Mouse (Mus musculus) limb, embryonic 14.5 days (tissue): Measurements from ENCODE around the gene Slc6a19. TPM values are rescaled to one million over a fixed set of nuclear protein-coding genes. Genes with fewer than 3 reads are reported as not detected.

Source experiments
- ATAC-seq: fragments of 200-750 bp; cut with Nextera tagmentation; 2 replicates; pipeline ENCODE4 v1.8.0; 2017; ENCODE audit warnings: low read depth, moderate number of reproducible peaks, moderate TSS enrichment; ENCODE audit not compliant: low FRiP score
- DNase-seq: peaks from one replicate; pipeline ENCODE4 v3.0.0-alpha.2; 2015; ENCODE audit warnings: low spot score
- H3K27ac ChIP-seq: fragments of 300-500 bp; sonication (generic); replicated peaks from 2 replicates; pipeline ENCODE4 v1.5.1; 2014; ENCODE audit warnings: low read depth, mild to moderate bottlenecking, low read length, moderate library complexity, mixed read lengths
- H3K27me3 ChIP-seq: fragments of 300-500 bp; sonication (generic); 2 replicates; pipeline ENCODE4 v1.6.1; 2014; ENCODE audit warnings: low read length, mixed read lengths; ENCODE audit not compliant: control insufficient read depth, insufficient read depth
- H3K36me3 ChIP-seq: fragments of 300-500 bp; sonication (generic); 2 replicates; pipeline ENCODE4 v1.6.1; 2014; ENCODE audit warnings: mild to moderate bottlenecking, low read length, moderate library complexity, mixed read lengths; ENCODE audit not compliant: control insufficient read depth, insufficient read depth
- H3K4me1 ChIP-seq: fragments of 300-500 bp; sonication (generic); 2 replicates; pipeline ENCODE4 v1.6.1; 2014; ENCODE audit warnings: antibody characterized with exemption, low read length, mixed read lengths; ENCODE audit not compliant: control insufficient read depth, insufficient read depth
- H3K4me2 ChIP-seq: fragments of 300-500 bp; sonication (generic); replicated peaks from 2 replicates; pipeline ENCODE4 v1.6.1; 2014; ENCODE audit warnings: low read depth, mild to moderate bottlenecking, low read length, moderate library complexity; ENCODE audit not compliant: severe bottlenecking
- H3K4me3 ChIP-seq: fragments of 300-500 bp; sonication (generic); replicated peaks from 2 replicates; pipeline ENCODE4 v1.5.1; 2014; ENCODE audit warnings: low read length
- H3K9ac ChIP-seq: fragments of 300-500 bp; sonication (generic); 2 replicates; pipeline ENCODE4 v1.6.1; 2014; ENCODE audit warnings: mild to moderate bottlenecking, low read depth, low read length, moderate library complexity; ENCODE audit not compliant: severe bottlenecking
- H3K9me3 ChIP-seq: fragments of 300-500 bp; sonication (generic); 2 replicates; pipeline ENCODE4 v1.6.1; 2016; ENCODE audit warnings: low read length; ENCODE audit not compliant: control insufficient read depth
- POLR2A ChIP-seq: fragments of 200-500 bp; IDR thresholded peaks from 2 replicates; pipeline ENCODE4 v1.8.0; 2012; ENCODE audit warnings: inconsistent platforms, mild to moderate bottlenecking, moderate library complexity, borderline replicate concordance; ENCODE audit not compliant: insufficient read depth, insufficient read length; ENCODE audit errors: extremely low read depth
- WGBS: fragments of 180-500 bp; shearing (Covaris S2); extraction: QIAGEN DNeasy Blood & Tissue Kit; methylation state at CpG from one replicate; pipeline ENCODE4 v1.1.7; 2014; 5-methylcytosine and 5-hydroxymethylcytosine counted together
- polyA plus RNA-seq, 2 experiments: library from polyadenylated mRNA; depleted of rRNA in 1 of 2; stranded (reverse) in 1 of 2; unstranded in 1 of 2; fragments of >200 nt; fragmentation: Nextera tagmentation in 1 of 2; extraction: Ambion mirVana in 1 of 2; gene quantifications; 2 replicates each; pipeline versions ENCODE4 v1.2.1 to v1.2.3; 2012 to 2014

Gene Slc6a19
- polyA plus RNA-seq, 2 experiments, result not detected

DNA sequence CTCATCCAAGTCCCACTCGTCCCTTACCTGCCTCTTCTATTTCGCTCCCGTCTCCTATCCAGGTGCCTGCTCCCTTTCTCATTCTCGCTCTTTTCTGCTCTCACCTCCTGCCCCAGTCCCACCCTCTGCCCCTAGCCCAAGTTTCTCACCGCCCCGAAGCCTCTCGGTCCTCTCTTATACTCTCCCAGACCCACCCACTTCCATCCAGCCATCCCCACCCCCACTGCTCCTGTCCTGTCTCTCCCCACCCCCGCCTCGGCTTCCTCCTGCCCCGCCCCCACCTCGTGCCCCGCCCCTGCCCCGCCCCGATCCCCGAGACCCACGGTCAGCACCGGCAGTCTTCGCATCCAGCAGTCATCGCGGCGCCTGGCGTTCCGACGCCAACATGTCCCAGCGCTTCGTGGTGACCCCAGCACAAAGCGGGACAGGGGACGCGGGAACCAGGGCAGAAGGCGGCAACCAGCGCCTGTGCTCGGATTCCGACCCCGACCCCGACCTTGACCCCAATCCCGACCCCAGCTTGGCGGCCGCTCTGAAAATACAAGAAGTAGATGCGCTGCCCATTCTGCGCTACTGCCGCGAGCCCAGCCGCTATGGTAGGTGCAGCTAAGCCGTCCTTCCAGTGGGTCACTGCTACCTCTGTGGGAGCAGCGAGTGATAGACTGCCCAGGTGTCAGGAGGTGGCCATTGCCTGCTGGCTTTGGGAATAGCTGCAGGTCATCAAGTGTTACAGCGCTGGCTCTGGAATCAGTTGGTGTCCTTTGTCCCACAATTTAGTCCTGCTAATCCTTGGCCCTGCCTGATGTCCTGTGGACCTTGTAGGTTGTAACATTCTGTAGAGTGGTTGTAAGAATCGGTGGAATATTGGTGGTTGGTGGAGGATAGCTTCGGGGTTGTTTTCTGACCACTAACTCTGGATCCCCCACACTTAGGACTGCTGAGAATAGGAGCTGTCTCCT is 28.4 kb upstream of the Slc6a19 start, which contains the start of gene Slc12a7:
Slc12a7 (plus strand) TSS at position 353 of the 959 bp plus-strand sequence.
- Histone ChIP-seq H3K36me3 (no peaks in the 10 kb centered on the region), H3K4me3 (peak within 1 kb of the TSS; percentile 36), H3K4me1 (peaks cover 8% of the 10 kb centered on the region), H3K9me3 (no peaks in the 10 kb centered on the region), H3K27me3 (0 out of 2 replicates have a peak, but pooled peaks cover 8% of the 10 kb centered on the region), H3K27ac (no peak within 1 kb of the TSS), H3K4me2 (peak within 1 kb of the TSS; percentile 71), H3K9ac (peak within 1 kb of the TSS; percentile 43)
- DNase-seq (no peak), ATAC-seq (0 out of 2 replicates have a peak, but pooled peaks have one; percentile 27)
- WGBS, result 4% methylated on average over 43 of the region's 48 CpGs
- no peak for TF ChIP-seq POLR2A

DNA sequence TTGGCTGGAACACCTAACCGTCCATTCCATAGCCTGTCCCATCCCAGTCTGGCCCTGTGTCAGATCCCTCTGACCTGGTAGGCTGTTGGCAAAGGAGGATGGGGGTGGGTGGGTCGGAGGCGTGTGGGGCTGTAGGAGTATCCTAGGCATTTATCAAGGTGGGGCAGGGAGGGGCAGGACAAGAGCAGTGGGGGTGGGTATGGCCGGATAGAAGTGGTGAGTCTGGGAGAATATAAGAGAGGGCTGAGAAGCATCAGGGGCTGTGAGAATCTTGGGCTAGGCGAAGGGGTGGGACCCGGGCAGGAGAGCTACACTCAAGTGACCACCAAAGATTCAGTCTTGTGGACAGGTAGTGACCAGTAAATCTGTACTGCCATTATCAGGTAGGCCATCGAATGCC is 27.6 kb upstream of the Slc6a19 start:
- peak overlapping the region; percentile 71 for H3K4me2 ChIP-seq
- H3K4me1 ChIP-seq, result peaks cover 8% of the 10 kb centered on the region
- ATAC-seq, result no peak
- no peaks in the 10 kb centered on the region for H3K9me3 ChIP-seq
- peak overlapping the region; percentile 36 for H3K4me3 ChIP-seq
- DNase-seq, result no peak
- 0 out of 2 replicates have a peak, but pooled peaks cover 8% of the 10 kb centered on the region for H3K27me3 ChIP-seq
- no peak overlapping the region for H3K27ac ChIP-seq
- H3K9ac ChIP-seq, result no peak overlapping the region
- WGBS, result 67% methylated on average over 7 of the region's 7 CpGs
- no peak for TF ChIP-seq POLR2A
- no peaks in the 10 kb centered on the region for H3K36me3 ChIP-seq

DNA sequence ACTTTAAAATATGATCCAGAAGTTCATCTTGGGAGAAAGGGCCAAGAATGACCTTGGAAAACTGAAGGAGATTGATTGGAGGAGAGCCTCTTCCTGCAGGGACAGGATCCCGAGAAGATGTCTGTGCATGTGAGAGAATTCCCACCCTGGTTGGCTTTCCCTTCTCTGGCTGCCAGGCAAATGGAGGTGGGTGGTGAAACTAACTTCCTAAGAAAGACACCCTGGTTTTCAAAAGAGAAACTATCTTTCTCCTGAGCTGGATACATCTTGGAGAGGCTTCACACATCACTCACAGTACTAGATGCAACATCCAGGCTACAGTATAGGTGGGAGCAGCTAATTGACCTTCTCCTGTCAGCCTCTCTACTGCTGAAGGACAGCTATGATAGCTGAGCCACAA is 26.2 kb upstream of the Slc6a19 start:
- Histone ChIP-seq H3K36me3 (no peaks in the 10 kb centered on the region), H3K4me3 (no peak overlapping the region), H3K4me2 (no peak overlapping the region), H3K27ac (no peak overlapping the region), H3K4me1 (peaks cover 8% of the 10 kb centered on the region), H3K27me3 (0 out of 2 replicates have a peak, but pooled peaks cover 8% of the 10 kb centered on the region), H3K9ac (no peak overlapping the region), H3K9me3 (no peaks in the 10 kb centered on the region)
- TF ChIP-seq POLR2A, result no peak
- DNase-seq, result no peak
- WGBS, result 62% methylated on average over 1 of the region's 1 CpGs
- ATAC-seq, result no peak

DNA sequence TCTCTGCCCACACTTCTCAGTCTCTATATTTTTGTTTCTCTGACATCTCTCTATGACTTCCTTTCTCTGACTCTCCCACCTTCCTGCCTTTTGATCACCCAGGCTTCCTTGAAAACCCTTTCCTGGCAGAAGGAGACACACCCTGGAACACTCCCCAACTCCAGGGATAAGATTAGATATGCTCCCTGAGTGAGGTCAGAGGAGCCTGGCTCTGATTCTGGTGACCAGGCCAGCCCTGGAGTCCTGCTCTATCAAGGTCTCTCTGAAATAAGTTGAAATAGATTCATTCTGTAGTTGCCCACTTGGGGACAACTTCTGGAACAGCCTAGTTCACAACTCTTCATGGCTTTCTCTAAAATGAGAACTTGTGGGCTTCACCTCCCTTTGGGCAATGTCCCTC is 24.0 kb upstream of the Slc6a19 start:
- Histone ChIP-seq H3K4me1 (peaks cover 8% of the 10 kb centered on the region), H3K9me3 (no peaks in the 10 kb centered on the region), H3K27me3 (0 out of 2 replicates have a peak, but pooled peaks cover 7% of the 10 kb centered on the region), H3K4me2 (no peak overlapping the region), H3K27ac (no peak overlapping the region), H3K36me3 (no peaks in the 10 kb centered on the region), H3K9ac (no peak overlapping the region), H3K4me3 (no peak overlapping the region)
- no peak for DNase-seq
- ATAC-seq, result no peak
- no peak for TF ChIP-seq POLR2A

DNA sequence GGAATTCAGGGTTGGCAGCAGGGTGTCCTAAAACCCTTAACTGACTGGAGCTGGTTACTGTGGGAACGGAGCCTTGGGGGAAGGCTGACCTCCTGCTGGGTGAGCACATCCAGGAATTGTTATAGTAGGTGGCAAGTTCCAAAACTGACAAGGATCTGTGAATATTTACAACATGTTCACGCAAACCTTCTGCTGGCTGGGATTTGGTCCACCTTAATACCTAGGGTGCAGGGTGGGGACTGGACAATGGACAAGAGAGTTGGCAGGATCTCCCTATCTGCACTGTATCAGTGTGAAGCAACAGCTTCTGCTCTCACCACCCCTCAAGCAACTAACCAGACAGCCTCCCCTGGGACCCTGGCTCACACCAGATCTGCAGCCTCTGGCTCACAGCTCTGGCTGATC is 23.0 kb upstream of the Slc6a19 start:
- Histone ChIP-seq H3K36me3 (no peaks in the 10 kb centered on the region), H3K4me2 (no peak overlapping the region), H3K4me1 (peaks cover 4% of the 10 kb centered on the region; the same call in 1 of the 2 replicates), H3K9ac (no peak overlapping the region), H3K4me3 (no peak overlapping the region), H3K27ac (no peak overlapping the region), H3K9me3 (no peaks in the 10 kb centered on the region), H3K27me3 (no peaks in the 10 kb centered on the region)
- ATAC-seq (no peak), DNase-seq (no peak)
- 41% methylated on average over 2 of the region's 2 CpGs for WGBS
- TF ChIP-seq POLR2A, result no peak
